Mouse (Mus musculus) liver, adult 2 months (tissue): ENCODE measurements at regions not wholly inside any gene's neighbourhood (a gene's known extent, or its start where the extent isn't known, plus 50 kb on each side); places are given as distances from the start of the nearest gene placed in this dataset.

ENCODE experiments used
- CTCF ChIP-seq: fragments of 200-500 bp; IDR thresholded peaks from 2 replicates; pipeline ENCODE4 v1.5.1; 2011; ENCODE audit warnings: low read depth, low read length, control low read depth
- POLR2A ChIP-seq: fragments of 200-500 bp; IDR thresholded peaks from 2 replicates; pipeline ENCODE4 v1.6.1; 2011; ENCODE audit warnings: low read length, control low read depth; ENCODE audit not compliant: insufficient read depth; ENCODE audit errors: extremely low read depth

DNA sequence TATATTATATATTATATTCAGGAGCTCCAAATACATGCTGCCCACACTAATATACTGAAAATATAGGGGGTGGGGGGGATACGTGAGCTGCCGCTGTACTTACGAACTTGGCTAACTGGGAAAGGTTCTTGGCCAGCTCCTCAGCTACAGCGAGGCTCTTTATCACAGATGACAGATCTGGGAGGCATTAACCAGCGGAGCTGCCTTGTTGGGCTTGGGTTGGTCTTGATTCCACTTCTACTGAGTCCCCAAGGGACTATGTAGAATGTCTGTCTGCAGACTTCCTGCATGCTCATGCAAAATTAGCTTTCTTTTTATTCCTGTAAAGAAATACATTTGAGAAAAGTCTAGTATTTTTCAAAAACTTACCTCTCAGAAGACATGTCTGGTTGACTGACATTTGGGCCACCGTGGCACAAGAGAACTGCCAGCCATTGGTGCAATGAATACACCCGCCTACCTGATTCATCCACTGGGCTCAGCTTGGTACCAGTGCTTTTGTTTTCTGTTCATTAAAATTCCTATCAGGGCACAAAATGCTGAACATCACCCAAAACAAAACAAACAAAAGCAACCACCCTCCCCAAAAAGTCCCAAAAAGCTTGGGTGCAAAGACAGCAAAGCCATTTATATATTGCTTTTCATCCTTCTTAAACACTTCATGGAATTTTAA, 253.2 kb downstream of the Spry2 start:
- TF ChIP-seq POLR2A (no peak), CTCF (no peak)
